Mouse (Mus musculus) adrenal gland (tissue): ENCODE measurements around the gene Sgsm2.

Source experiments
- intact Hi-C: fragments of 180-260 bp; cut with DNase I; formaldehyde crosslinking; loops from one replicate; pipeline ENCODE4 v1.15.1; 2025
- long read RNA-seq, 2 experiments: library from polyadenylated mRNA; unstranded; transcript quantifications; one replicate each; pipeline ENCODE4 v2.0.0; 2020; ENCODE audit warnings: borderline replicate concordance in 1 of 2; ENCODE audit not compliant: insufficient replicate concordance in 1 of 2

Sgsm2 gene
- long read RNA-seq, experiment 1, full-length matches to known transcripts, result 1 of 7 reads
- long read RNA-seq, experiment 1, partial matches to known transcripts, result 1 of 7 reads
- long read RNA-seq, experiment 1, other reads (novel, unspliced or antisense), result 5 of 7 reads
- long read RNA-seq, experiment 2, partial matches to known transcripts, result 0 of 6 reads
- long read RNA-seq, experiment 2, other reads (novel, unspliced or antisense), result 6 of 6 reads

- intact Hi-C loops, result no loop called here
Measured at GRCm38 (mm10) chr11:74896901-74897677, at the start of gene Sgsm2. TSS of gene Sgsm2 (minus strand) at chr11:74897060.

- intact Hi-C loops, result loop anchor here (10.0 kb wide), 1 partner anchor 348 kb away; no protein-coding TSS in a partner anchor
Measured at GRCm38 (mm10) chr11:74946348-74946747, 49.5 kb upstream of the Sgsm2 start.

- intact Hi-C loops, result no loop called here
Measured at GRCm38 (mm10) chr11:74930391-74930790, 33.5 kb upstream of the Sgsm2 start.

DNA sequence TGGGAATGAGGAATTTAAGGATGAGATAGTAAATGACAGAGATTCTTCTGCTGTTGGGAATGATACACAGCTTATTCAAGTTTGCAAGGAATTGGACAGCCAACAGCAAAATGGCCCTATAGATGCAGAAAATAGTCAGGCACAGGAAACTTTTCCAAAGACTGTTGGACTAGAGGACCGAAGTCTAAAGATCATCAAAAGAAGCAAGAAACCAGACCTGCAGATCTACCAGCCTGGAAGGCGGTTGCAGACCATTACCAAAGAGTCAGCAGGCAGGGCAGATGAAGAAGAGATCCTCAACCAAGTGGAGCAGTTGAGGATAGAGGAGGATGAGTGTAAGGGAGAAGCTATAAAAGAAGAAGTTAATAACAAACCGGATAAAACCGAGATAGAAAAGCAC lies 32.3 kb upstream of the Sgsm2 start:
- intact Hi-C loops, result no loop called here

- intact Hi-C loops, result no loop called here
Measured at GRCm38 (mm10) chr11:74927236-74927725, 30.4 kb upstream of the Sgsm2 start.

GRCm38 (mm10) chr11:74926388-74927005 lies 29.6 kb upstream of the Sgsm2 start:
- intact Hi-C loops, result no loop called here

DNA sequence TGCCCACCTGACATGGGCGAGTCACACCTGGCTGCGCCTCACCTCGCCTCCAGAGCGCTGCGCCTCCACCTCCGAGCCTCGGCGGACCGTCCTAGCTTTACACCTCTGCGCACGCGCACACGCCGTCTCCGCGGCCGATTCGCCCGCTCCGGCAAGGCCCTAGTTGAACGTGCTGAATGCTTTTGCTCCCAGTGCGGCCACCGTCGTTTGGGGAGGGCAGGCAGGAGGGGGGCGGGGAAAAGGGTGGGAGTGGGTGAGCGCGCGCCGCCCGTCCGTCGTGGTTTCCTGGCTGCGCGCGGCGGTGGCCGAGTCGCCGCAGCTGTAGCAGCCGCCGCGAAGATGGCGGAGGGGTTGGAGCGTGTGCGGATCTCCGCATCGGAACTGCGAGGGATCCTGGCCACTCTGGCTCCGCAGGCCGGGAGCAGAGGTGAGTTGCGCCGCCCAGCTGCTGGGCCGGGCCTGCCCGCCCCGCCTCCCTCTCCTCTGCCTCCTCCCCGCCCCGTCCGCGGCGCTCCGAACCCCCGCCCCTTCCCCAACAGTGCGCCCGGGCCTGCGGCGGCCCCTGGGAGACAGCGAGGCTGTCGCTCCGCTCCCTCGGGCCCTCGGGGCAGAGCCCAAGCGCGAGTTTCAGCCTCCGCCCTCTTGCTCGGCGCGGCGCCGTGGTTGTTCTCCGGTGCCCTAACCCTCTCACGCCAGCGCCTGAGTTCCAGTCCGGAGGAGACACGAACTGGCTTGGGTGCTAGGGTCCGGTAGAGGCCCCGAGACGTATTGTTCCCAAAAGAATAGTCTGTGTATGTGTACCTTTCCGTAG lies 28.9 kb upstream of the Sgsm2 start, which contains the start of the genes Smg6 and Srr:
Smg6 (plus strand) TSS at position 247 of the 811 bp plus-strand sequence.
Srr (minus strand) TSS at position 372 of the 811 bp plus-strand sequence.
- intact Hi-C loops, result no loop called here

DNA sequence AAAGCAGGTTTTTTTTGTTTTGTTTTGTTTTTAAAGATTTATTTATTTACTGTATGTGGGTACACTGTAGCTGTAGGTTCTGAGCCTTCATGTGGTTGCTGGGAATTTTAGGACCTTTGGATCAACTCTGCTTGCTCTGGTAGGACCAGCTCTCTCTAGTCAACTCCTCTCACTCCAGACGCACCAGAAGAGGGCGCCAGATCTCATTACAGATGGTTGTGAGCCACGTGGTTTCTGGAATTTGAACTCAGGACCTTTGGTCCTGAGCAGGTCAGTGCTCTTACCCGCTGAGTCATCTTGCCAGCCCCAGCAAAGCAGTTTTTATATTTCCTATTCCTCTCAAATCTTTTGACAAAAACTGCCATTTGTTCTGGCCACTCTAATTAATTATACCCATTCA lies 27.3 kb upstream of the Sgsm2 start:
- intact Hi-C loops, result no loop called here

GRCm38 (mm10) chr11:74919249-74919648 lies 22.4 kb upstream of the Sgsm2 start:
- intact Hi-C loops, result no loop called here

- intact Hi-C loops, result no loop called here
Measured at GRCm38 (mm10) chr11:74912492-74912891, 15.6 kb upstream of the Sgsm2 start.

GRCm38 (mm10) chr11:74909978-74910377 lies 13.1 kb upstream of the Sgsm2 start:
- intact Hi-C loops, result no loop called here

DNA sequence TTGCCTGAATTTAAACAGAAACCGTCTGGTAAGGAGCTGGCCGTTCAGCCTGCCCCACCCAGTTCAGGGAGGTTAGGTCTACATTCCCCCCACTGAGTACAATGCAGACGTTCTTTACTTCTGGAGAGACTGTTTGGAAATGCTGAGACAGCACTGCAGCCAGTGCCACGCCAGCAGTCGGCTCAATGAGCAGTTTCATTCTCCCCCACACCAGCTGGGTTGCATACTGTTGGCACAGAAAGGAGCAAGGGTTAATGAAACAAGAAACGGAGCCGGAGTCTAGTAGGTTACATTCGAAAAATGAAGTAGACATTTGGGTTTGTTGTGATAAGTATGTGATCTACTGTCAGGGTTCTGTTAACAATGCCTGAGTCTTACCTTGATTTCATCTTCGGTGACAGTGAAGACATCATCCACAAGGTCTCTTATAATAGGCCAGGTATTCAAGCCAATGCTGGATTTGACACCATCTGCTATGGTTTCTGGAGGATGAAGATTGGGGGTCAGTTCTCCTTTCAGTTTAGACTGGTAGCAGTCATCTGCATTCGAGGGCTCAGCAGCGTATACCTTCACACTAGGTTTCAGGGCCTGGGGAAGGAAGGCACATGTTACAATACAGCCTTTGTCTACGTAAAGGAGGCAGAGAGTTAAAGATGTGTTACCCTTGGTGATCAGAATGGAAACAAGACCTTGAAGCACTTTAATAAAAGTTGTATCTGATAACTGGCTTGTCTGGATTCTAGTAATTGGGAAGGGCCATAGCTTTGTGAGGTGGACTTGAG lies 11.9 kb upstream of the Sgsm2 start:
- intact Hi-C loops, result no loop called here

GRCm38 (mm10) chr11:74907850-74908249 lies 11.0 kb upstream of the Sgsm2 start:
- intact Hi-C loops, result no loop called here

DNA sequence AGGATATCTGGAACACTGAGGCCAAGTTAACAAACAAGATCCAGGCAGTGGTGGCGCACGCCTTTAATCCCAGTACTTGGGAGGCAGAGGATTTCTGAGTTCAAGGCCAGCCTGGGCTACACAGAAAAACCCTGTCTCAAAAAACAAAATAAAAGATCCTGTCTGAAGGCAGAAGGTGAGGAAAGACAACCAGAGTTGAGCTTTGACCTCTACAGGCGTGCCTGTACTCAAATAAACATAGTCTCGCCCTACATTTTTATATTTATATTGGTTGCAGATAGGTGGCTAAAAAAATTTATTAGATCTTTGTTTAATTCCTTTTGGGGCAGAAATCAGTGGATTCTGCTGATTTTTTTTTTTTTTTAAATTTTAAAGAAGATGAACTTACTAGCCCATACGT lies 5.6 kb upstream of the Sgsm2 start:
- intact Hi-C loops, result no loop called here

DNA sequence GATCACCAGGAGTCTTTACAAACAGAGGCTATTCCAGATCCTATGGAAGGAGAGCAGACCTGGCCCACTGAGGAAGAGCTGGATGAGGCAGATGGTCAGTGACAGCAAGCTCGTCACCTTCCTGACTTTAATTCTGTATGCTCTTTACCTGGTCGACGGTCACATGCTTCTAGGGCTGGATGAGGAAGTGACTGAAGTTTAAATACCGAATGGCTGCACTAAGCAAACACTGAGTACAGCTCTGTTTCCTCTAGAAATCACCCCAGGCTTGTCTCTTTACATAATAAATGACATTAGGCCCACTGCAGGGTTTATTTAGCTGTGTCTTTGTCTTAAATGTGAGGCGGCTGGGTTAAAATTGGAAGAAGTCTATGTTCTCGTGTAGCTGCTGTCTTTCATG lies 4.7 kb upstream of the Sgsm2 start:
- intact Hi-C loops, result no loop called here

DNA sequence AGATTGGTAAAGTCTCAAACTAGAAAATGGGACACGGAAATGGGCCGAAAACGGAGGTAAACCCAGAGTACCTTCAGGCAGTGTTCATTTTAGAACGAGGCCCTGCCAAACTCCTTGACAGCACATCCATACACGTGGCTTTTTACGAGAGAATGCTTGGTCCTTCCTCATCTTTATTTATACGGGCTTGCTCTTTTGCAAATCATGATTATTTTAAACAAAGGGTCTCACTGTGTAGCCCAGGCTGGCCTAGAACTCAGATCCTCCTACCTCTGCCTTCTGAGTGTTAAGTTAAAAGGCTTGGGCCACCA lies 1.6 kb upstream of the Sgsm2 start:
- intact Hi-C loops, result no loop called here

- intact Hi-C loops, result no loop called here
Measured at GRCm38 (mm10) chr11:74897678-74898516, 1.0 kb upstream of the Sgsm2 start, which contains the start of gene Tsr1. TSS of gene Tsr1 (plus strand) at chr11:74898071.

- intact Hi-C loops, result no loop called here
Measured at GRCm38 (mm10) chr11:74895980-74896900, 620 bp downstream of the Sgsm2 start.
